Mouse (Mus musculus): Measurements from ENCODE around the gene Trem2. TPM values are rescaled to one million over a fixed set of nuclear protein-coding genes. Genes with fewer than 3 reads are reported as not detected.

Gene Trem2
- polyA plus RNA-seq (2012; rRNA removed) = 5.6 and 6.1 TPM in 2 replicates

DNA sequence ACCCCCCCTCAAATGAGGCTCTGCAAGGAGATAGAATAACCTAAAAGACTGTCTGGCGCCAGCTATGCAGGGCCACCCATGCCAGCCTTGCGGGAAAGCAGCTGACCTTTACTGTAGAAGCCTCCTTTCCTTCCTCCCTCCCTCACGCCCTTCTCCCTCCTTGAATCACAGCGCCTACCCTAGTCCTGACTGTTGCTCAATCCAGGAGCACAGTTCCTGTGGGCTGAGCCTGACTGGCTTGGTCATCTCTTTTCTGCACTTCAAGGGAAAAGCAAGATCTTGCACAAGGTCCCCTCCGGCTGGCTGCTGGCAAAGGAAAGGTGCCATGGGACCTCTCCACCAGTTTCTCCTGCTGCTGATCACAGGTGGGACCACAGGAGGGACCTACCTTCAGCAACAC lies at the start of gene Trem2:
Gene Trem2, plus strand, starts transcription at position 171 of the 400 bp plus-strand sequence.

DNA sequence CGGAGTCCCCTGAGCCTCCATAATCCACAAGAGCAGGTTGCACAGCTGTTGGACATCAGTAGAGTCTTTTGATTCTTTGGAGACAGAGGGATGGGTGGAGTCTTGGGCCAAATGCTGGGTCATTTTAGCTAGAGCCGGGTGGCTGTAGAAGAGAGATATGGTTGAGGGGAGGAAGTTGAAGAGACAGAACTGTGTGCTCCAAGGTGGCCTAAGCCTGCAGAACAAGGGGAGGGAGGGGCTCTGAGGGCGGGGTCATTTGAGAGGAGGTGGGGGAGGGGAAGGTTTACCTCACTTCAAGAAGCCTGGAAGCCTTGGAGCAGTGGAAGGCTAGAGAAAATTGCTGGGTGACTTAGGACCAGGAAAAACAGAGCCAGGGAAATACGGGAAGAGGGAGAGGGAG lies 47.0 kb upstream of the Trem2 start, which contains the start of gene Treml2:
Gene Treml2, plus strand, starts transcription at position 296 of the 400 bp plus-strand sequence.

GRCm38 (mm10) chr17:48315905-48316579 lies 30.2 kb upstream of the Trem2 start, which contains the start of gene B430306N03Rik:
Gene B430306N03Rik (plus strand): TSS chr17:48316141.

DNA sequence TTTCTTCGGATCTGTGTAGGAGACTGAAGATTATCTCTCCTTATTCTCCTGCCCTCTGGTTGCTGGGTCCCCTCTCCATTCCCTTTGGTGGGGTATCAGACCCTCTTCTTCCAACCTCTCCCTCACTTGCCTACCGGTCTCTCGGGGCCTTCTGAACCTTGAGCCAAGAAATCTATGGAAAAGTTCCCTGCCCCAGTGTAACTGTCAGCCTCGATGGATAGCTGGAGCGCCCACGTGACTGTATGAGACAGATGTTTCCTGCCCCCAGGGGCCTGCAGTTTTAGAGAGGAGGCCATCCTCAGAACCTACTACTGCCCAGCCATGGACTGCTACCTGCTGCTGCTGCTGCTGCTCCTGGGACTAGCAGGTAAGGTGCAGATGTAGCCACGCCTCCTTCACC lies 13.4 kb downstream of the Trem2 start, which contains the start of gene Treml1:
Gene Treml1, plus strand, starts transcription at position 301 of the 400 bp plus-strand sequence.

Other genes starting within 250 kb of the Trem2 start
- gene 9830107B12Rik, start 200.1 kb upstream of the Trem2 start, polyA plus RNA-seq (2012; rRNA removed) = 0.14 TPM in 1 of 2 replicates, not detected in the other
- 0.52 and 0.69 TPM in 2 replicates for gene A530064D06Rik, start 179.1 kb upstream of the Trem2 start, polyA plus RNA-seq (2012; rRNA removed)
- gene Trem1, start 113.6 kb upstream of the Trem2 start, polyA plus RNA-seq (2012; rRNA removed) = 0.05 and 0.07 TPM in 2 replicates
- gene Trem3, start 98.6 kb upstream of the Trem2 start, polyA plus RNA-seq (2012; rRNA removed) = not detected in 2 replicates
- gene Treml4, start 82.1 kb upstream of the Trem2 start, polyA plus RNA-seq (2012; rRNA removed) = 0.20 and 1.3 TPM in 2 replicates
- gene Treml2, start 46.9 kb upstream of the Trem2 start, polyA plus RNA-seq (2012; rRNA removed) = 1.2 and 1.5 TPM in 2 replicates
- gene B430306N03Rik, start 30.3 kb upstream of the Trem2 start, polyA plus RNA-seq (2012; rRNA removed) = 0.17 and 0.45 TPM in 2 replicates
- 0.19 TPM in 1 of 2 replicates, not detected in the other for gene Treml1, start 13.5 kb downstream of the Trem2 start, polyA plus RNA-seq (2012; rRNA removed)
- gene Nfya, start 63.5 kb downstream of the Trem2 start, polyA plus RNA-seq (2012; rRNA removed) = 51.0 and 57.7 TPM in 2 replicates
- 4.6 and 6.7 TPM in 2 replicates for gene Oard1, start 63.6 kb downstream of the Trem2 start, polyA plus RNA-seq (2012; rRNA removed)
- 1.8 and 2.2 TPM in 2 replicates for gene Apobec2, start 86.5 kb downstream of the Trem2 start, polyA plus RNA-seq (2012; rRNA removed)
- gene Tspo2, start 105.1 kb downstream of the Trem2 start, polyA plus RNA-seq (2012; rRNA removed) = 3.6 and 4.8 TPM in 2 replicates
- gene Unc5cl, start 108.5 kb downstream of the Trem2 start, polyA plus RNA-seq (2012; rRNA removed) = 13.5 and 15.4 TPM in 2 replicates